Mouse (Mus musculus): ENCODE measurements around the gene Unc45b. TPM values are rescaled to one million over a fixed set of nuclear protein-coding genes. Genes with fewer than 3 reads are reported as not detected.
"Not testable (repeated sequence)": the region's sequence is repeated elsewhere in the genome, so short reads cannot be mapped to it uniquely, and the experiment has no call there.

The Unc45b gene
- polyA plus RNA-seq, 1 experiment from 2014 or later: 8.2 TPM

DNA sequence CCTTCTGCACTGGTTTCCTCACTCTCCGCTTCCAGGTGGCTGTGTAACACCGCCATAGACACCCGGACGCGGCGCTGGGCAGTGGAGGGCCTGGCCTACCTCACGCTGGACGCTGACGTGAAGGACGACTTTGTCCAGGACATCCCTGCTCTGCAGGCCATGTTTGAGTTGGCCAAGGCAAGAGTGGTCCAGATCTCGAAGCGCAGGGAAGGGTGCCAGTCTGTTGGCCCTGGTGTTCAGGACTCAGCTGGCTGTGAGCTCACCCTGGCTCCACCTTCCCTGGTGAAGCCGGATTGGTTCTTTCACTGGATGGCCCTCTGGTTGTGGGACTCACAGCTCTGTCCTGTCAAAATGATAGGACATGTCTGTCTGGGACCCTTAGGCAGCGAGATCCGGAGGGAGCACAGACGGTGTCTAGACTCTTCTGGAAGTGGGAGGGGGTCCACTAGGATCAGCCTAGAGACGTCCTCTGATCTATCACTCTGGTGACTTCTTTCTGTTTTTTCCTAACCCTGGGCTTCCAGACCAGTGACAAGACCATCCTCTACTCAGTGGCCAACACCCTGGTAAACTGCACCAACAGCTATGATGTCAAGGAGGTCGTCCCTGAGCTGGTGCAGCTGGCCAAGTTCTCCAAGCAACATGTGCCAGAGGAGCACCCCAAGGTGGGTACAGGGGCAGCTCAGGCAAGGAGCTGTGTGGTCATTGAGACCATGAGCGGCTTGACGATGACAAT, 18.7 kb downstream of the Unc45b start:
- Histone ChIP-seq H3K9me3 (no peaks in the 10 kb centered on the region), H3K4me3 (no peak overlapping the region), H3K9ac (no peak overlapping the region), H3K4me1 (no peaks in the 10 kb centered on the region), H3K27me3 (peaks cover 49% of the 10 kb centered on the region), H3K36me3 (no peaks in the 10 kb centered on the region), H3K27ac (no peak overlapping the region), H3K4me2 (replicated peaks) (no peak overlapping the region)
- WGBS: 31% methylated on average over 20 of the region's 20 CpGs
- no peak for ATAC-seq (ENCODE audit: insufficient number of reproducible peaks, insufficient read depth, low FRiP score, low TSS enrichment)

DNA sequence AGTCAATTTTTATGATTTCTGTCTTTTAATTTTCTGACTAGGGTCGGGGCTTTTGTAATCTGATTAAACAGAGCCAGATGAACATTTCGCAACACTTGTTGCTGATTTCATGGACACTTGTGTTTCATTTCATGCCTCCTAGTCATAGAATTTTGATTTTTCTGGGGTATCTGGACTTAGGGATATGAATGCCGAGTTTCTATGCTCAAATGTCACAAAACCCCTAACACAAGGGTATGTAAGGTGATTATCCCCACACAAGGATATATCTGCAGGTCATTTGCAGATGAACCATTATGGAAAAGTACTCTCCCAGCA, 19.2 kb downstream of the Unc45b start:
- H3K36me3 ChIP-seq: no peaks in the 10 kb centered on the region
- WGBS: 45% methylated on average over 3 of the region's 3 CpGs
- ATAC-seq (ENCODE audit: insufficient number of reproducible peaks, insufficient read depth, low FRiP score, low TSS enrichment): no peak
- peaks cover 54% of the 10 kb centered on the region for H3K27me3 ChIP-seq
- H3K4me3 ChIP-seq: no peak overlapping the region
- no peaks in the 10 kb centered on the region for H3K9me3 ChIP-seq
- H3K4me1 ChIP-seq: no peaks in the 10 kb centered on the region
- H3K27ac ChIP-seq: no peak overlapping the region
- no peak overlapping the region for H3K4me2 ChIP-seq (replicated peaks)
- H3K9ac ChIP-seq: no peak overlapping the region

DNA sequence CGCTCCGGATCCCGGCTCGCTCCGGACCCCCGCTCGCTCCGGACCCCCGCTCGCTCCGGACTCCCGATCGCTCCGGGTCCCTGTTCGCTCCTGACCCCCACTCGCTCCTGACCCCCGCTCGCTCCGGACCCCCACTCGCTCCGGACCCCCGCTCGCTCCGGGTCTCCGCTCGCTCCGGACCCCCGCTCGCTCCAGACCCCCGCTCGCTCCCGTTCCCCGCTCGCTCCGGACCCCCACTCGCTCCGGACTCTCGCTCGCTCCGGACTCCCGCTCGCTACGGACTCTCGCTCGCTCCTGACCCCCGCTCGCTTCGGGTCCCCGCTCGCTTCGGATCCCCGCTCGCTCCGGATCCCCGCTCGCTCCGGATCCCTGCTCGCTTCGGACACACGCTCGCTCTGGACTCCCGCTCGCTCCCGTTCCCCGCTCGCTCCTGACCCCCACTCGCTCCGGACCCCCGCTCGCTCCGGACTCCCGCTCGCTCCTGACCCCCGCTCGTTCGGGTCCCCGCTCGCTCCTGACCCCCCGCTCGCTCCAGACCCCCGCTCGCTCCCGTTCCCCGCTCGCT, 20.1 kb downstream of the Unc45b start:
- Histone ChIP-seq H3K27me3 (peaks cover 57% of the 10 kb centered on the region), H3K4me2 (replicated peaks) (peak overlapping the region; percentile 94), H3K4me3 (peak overlapping the region; percentile 47)
- 2% methylated on average over 84 of the region's 85 CpGs for WGBS
- not testable (repeated sequence) for H3K27ac ChIP-seq; H3K4me1 ChIP-seq; H3K36me3 ChIP-seq; H3K9ac ChIP-seq; ATAC-seq (ENCODE audit: insufficient number of reproducible peaks, insufficient read depth, low FRiP score, low TSS enrichment); H3K9me3 ChIP-seq

DNA sequence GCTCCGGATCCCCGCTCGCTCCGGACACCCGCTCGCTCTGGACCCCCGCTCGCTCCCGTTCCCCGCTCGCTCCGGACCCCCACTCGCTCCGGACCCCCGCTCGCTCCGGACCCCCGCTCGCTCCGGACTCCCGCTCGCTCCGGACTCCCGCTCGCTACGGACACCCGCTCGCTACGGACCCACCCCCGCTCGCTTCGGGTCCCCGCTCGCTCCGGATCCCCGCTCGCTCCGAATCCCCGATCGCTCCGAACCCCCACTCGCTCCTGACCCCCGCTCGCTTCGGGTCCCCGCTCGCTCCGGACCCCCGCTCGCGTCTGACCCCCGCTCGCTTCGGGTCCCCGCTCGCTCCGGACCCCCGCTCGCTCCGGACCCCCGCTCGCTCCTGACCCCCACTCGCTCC, 20.8 kb downstream of the Unc45b start:
- Histone ChIP-seq H3K27me3 (peaks cover 60% of the 10 kb centered on the region), H3K9ac (peak overlapping the region; percentile 42; the same call in 1 of the 2 replicates), H3K4me3 (peak overlapping the region; percentile 47), H3K4me2 (replicated peaks) (peak overlapping the region; percentile 94)
- not testable (repeated sequence) for H3K36me3 ChIP-seq; H3K4me1 ChIP-seq; H3K27ac ChIP-seq; ATAC-seq (ENCODE audit: insufficient number of reproducible peaks, insufficient read depth, low FRiP score, low TSS enrichment); H3K9me3 ChIP-seq
- 2% methylated on average over 54 of the region's 63 CpGs for WGBS

DNA sequence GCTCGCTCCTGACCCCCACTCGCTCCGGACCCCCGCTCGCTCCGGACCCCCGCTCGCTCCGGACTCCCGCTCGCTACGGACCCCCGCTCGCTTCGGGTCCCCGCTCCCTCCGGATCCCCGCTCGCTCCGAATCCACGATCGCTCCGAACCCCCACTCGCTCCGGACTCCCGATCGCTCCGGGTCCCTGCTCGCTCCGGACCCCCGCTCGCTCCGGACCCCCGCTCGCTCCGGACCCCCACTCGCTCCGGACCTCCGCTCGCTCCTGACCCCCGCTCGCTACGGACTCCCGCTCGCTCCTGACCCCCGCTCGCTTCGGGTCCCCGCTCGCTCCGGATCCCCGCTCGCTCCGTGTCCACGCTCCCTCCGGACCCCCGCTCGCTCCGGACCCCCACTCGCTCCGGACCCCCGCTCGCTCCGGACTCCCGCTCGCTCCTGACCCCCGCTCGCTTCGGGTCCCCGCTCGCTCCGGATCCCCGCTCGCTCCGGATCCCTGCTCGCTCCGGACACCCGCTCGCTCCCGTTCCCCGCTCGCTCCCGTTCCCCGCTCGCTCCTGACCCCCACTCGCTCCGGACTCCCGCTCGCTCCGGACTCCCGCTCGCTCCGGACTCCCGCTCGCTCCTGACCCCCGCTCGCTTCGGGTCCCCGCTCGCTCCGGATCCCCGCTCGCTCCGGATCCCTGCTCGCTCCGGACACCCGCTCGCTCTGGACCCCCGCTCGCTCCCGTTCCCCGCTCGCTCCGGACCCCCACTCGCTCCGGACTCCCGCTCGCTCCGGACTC, 21.5 kb downstream of the Unc45b start:
- not testable (repeated sequence) for H3K9me3 ChIP-seq; ATAC-seq (ENCODE audit: insufficient number of reproducible peaks, insufficient read depth, low FRiP score, low TSS enrichment); H3K36me3 ChIP-seq; H3K4me1 ChIP-seq; H3K27ac ChIP-seq
- peak overlapping the region; percentile 94 for H3K4me2 ChIP-seq (replicated peaks)
- peak overlapping the region; percentile 42; the same call in 1 of the 2 replicates for H3K9ac ChIP-seq
- peak overlapping the region; percentile 47 for H3K4me3 ChIP-seq
- peaks cover 67% of the 10 kb centered on the region for H3K27me3 ChIP-seq
- WGBS: under 1% methylated on average over 116 of the region's 119 CpGs

DNA sequence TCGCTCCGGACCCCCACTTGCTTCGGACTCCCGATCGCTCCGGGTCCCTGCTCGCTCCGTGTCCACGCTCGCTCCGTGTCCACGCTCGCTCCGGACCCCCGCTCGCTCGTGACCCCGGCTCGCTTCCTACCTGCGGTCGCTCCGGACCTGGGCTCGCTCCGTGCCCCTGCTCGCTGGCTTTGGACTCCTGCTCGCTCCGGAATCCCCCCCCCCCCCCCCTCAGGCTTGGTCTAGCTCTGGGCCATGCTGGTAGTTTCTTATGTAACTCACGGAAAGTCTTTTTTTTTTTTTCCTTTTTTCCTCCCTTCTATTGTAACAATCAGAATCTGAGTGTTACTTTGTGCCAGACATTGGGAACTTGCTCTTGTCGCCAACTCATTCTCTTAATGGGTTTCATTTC, 22.8 kb downstream of the Unc45b start:
- peak overlapping the region; percentile 24; the same call in 1 of the 2 replicates for H3K9ac ChIP-seq
- WGBS: under 1% methylated on average over 29 of the region's 29 CpGs
- H3K27me3 ChIP-seq: peaks cover 69% of the 10 kb centered on the region
- H3K4me1 ChIP-seq: no peaks in the 10 kb centered on the region
- peak overlapping the region; percentile 94 for H3K4me2 ChIP-seq (replicated peaks)
- no peak overlapping the region for H3K27ac ChIP-seq
- no peaks in the 10 kb centered on the region for H3K9me3 ChIP-seq
- no peaks in the 10 kb centered on the region for H3K36me3 ChIP-seq
- peak overlapping the region; percentile 47 for H3K4me3 ChIP-seq
- no peak for ATAC-seq (ENCODE audit: insufficient number of reproducible peaks, insufficient read depth, low FRiP score, low TSS enrichment)

DNA sequence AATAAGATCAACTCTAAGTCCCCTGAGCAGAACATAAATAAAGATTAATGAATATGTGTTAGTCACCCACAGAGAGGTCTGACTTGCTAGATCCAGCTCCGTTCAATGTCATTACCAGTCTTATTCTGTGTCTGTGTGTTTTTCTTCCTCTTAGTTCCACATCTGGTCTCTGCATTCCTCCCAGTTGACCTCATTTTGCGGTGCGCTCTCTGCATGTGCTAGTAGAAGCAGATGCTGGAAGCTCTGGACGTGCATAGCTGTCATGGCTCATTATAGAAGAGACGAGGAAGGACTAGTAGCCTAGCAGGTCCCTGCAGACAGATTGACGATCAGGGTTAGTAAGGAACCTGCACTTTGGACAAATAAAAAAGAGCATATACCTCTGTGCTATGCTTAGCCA, 33.0 kb downstream of the Unc45b start:
- no peak overlapping the region for H3K27ac ChIP-seq
- H3K27me3 ChIP-seq: peaks cover 20% of the 10 kb centered on the region; the same call in 1 of the 2 replicates
- H3K9me3 ChIP-seq: no peaks in the 10 kb centered on the region
- no peak overlapping the region for H3K4me2 ChIP-seq (replicated peaks)
- no peak overlapping the region for H3K9ac ChIP-seq
- no peak overlapping the region for H3K4me3 ChIP-seq
- no peak for ATAC-seq (ENCODE audit: insufficient number of reproducible peaks, insufficient read depth, low FRiP score, low TSS enrichment)
- no peaks in the 10 kb centered on the region for H3K36me3 ChIP-seq
- 25% methylated on average over 6 of the region's 6 CpGs for WGBS
- H3K4me1 ChIP-seq: no peaks in the 10 kb centered on the region

DNA sequence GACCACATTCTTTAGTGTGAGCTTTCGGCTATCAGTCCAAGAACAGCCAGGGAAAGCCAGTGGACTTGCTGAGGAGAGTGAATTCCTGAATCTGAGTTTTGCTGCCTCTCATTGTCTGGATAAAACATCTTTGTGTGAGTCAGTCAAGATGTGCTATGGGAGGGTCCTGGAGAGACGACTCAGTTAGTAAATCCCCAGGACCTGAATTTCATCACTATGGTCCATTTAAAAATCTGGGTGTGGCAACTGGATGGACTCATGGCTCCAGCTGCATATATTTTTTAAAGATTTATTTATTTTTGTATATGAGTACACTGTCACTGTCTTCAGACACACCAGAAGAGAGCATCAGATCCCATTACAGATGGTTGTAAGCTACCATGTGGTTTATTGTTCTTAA, 35.3 kb downstream of the Unc45b start:
- Histone ChIP-seq H3K27me3 (peaks cover 25% of the 10 kb centered on the region), H3K4me3 (no peak overlapping the region), H3K36me3 (no peaks in the 10 kb centered on the region), H3K27ac (no peak overlapping the region), H3K9ac (no peak overlapping the region), H3K9me3 (no peaks in the 10 kb centered on the region), H3K4me1 (no peaks in the 10 kb centered on the region), H3K4me2 (replicated peaks) (no peak overlapping the region)
- WGBS: 70% methylated on average over 2 of the region's 2 CpGs
- ATAC-seq (ENCODE audit: insufficient number of reproducible peaks, insufficient read depth, low FRiP score, low TSS enrichment): no peak

DNA sequence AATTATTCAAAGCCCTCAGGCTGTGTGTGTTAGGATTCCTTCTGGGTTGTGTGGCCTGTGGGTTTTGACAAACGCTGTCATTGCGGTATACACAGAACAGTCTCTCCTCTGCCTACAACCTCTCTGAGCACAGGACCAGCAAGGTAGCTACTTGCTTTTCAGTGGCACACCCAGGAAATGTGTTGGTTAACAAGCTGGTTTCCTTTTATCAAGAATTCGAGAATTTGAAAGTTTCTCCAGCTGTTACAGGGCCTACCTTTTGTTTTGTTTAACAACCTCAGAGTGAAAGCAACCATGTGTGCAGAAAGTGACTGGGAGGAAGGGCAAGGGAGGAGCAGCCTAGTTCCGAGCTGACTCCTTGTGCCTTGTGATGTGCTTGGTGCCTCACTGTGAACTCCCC, 37.1 kb downstream of the Unc45b start:
- Histone ChIP-seq H3K9ac (no peak overlapping the region), H3K27me3 (peaks cover 37% of the 10 kb centered on the region), H3K4me2 (replicated peaks) (no peak overlapping the region), H3K27ac (no peak overlapping the region), H3K9me3 (no peaks in the 10 kb centered on the region), H3K36me3 (no peaks in the 10 kb centered on the region), H3K4me1 (0 out of 2 replicates have a peak, but pooled peaks cover 3% of the 10 kb centered on the region), H3K4me3 (no peak overlapping the region)
- no peak for ATAC-seq (ENCODE audit: insufficient number of reproducible peaks, insufficient read depth, low FRiP score, low TSS enrichment)
- WGBS: 38% methylated on average over 4 of the region's 4 CpGs

DNA sequence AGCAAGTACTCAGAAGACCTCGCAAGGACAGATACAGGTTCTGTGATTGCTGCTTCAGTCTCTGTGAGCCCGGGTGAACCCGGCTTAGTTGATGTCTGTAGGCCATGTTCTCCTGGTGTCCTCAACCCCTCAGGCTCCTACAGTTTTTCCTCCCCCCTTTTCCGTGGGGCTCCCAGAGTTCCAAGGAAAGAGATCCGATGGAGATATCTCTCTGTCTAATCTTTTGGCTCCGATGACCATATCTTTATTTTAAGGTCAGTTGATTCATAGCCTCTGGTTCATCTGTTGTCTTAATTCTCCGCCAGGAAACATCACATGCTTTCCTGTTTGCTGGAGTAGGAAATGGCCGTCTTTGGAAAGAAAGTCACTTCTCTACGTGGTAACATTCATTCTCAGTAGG, 38.7 kb downstream of the Unc45b start:
- H3K9ac ChIP-seq: no peak overlapping the region
- H3K4me2 ChIP-seq (replicated peaks): no peak overlapping the region
- peaks cover 51% of the 10 kb centered on the region for H3K27me3 ChIP-seq
- H3K36me3 ChIP-seq: no peaks in the 10 kb centered on the region
- no peak for ATAC-seq (ENCODE audit: insufficient number of reproducible peaks, insufficient read depth, low FRiP score, low TSS enrichment)
- no peaks in the 10 kb centered on the region for H3K9me3 ChIP-seq
- 84% methylated on average over 9 of the region's 9 CpGs for WGBS
- H3K4me3 ChIP-seq: no peak overlapping the region
- H3K4me1 ChIP-seq: 0 out of 2 replicates have a peak, but pooled peaks cover 3% of the 10 kb centered on the region
- H3K27ac ChIP-seq: no peak overlapping the region

DNA sequence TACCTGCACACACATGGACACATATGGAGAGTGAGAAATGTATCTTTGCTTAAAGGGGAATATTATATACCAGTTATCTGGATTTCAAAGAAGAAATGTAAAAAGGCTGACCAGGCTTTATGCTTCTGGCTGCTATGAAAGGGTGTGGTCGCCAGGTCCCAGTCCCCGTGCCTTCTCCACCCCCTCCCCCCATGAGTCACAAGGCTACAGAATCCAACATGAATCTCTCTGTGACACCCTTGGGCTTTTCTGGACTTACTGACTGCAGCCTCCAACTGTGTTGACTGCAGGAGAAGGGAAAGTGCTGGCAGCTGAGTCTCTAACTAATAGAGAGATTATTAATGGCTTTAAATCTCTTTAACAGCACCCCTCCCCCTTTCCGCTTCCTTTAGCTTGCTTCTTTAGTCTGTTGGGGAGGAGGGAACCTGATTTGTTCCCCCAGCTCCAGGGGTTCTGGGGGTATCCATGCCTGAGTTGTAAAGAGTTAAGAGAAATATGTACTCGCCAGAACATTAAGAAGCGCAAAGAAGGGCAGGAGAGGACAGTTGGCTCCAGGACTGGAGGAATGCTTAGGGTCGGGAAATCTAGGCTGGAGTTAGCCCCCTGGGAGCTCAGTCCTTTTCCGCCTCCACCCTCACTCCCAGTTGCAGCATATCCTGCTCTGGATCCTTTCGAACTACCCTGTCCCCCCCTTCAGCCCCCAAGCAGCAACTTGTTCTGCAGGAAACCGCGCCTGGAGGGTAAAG, 40.6 kb downstream of the Unc45b start, which contains the start of gene Slfn5:
TSS of gene Slfn5 (plus strand) at position 614 of the 746 bp plus-strand sequence.
- 0 out of 2 replicates have a peak, but pooled peaks cover 3% of the 10 kb centered on the region for H3K4me1 ChIP-seq
- 0 out of 2 replicates have a peak within 1 kb of the TSS, but pooled peaks have one; percentile 13 for H3K4me3 ChIP-seq
- no peak for ATAC-seq (ENCODE audit: insufficient number of reproducible peaks, insufficient read depth, low FRiP score, low TSS enrichment)
- peaks cover 59% of the 10 kb centered on the region for H3K27me3 ChIP-seq
- 13% methylated on average over 10 of the region's 10 CpGs for WGBS
- no peak within 1 kb of the TSS for H3K27ac ChIP-seq
- peak within 1 kb of the TSS; percentile 27; the same call in 1 of the 2 replicates for H3K4me2 ChIP-seq (replicated peaks)
- no peak within 1 kb of the TSS for H3K9ac ChIP-seq
- no peaks in the 10 kb centered on the region for H3K9me3 ChIP-seq
- H3K36me3 ChIP-seq: no peaks in the 10 kb centered on the region
